Mouse (Mus musculus) midbrain, embryonic 13.5 days (tissue): ENCODE results near the gene Grhl3. TPM values are rescaled to one million over a fixed set of nuclear protein-coding genes. Genes with fewer than 3 reads are reported as not detected.

ENCODE experiments used
- ATAC-seq: fragments of 200-750 bp; cut with Nextera tagmentation; 2 replicates; pipeline ENCODE4 v1.8.0; 2017; ENCODE audit warnings: mild to moderate bottlenecking, moderate TSS enrichment, moderate library complexity
- H3K27ac ChIP-seq: fragments of 300-500 bp; sonication (generic); 2 replicates; pipeline ENCODE4 v1.5.1; 2015; ENCODE audit warnings: inconsistent platforms, mild to moderate bottlenecking, moderate library complexity
- H3K27me3 ChIP-seq: fragments of 300-500 bp; sonication (generic); 2 replicates; pipeline ENCODE4 v1.6.1; 2015; ENCODE audit warnings: mild to moderate bottlenecking, inconsistent platforms
- H3K36me3 ChIP-seq: fragments of 300-500 bp; sonication (generic); 2 replicates; pipeline ENCODE4 v1.6.1; 2015; ENCODE audit warnings: mild to moderate bottlenecking, inconsistent platforms
- H3K4me1 ChIP-seq: fragments of 300-500 bp; sonication (generic); replicated peaks from 2 replicates; pipeline ENCODE4 v1.6.1; 2015; ENCODE audit warnings: inconsistent platforms
- H3K4me2 ChIP-seq: fragments of 300-500 bp; sonication (generic); replicated peaks from 2 replicates; pipeline ENCODE4 v1.6.1; 2015; ENCODE audit warnings: moderate library complexity, mild to moderate bottlenecking, inconsistent platforms
- H3K4me3 ChIP-seq: fragments of 300-500 bp; sonication (generic); replicated peaks from 2 replicates; pipeline ENCODE4 v1.5.1; 2015; ENCODE audit warnings: mild to moderate bottlenecking, inconsistent platforms
- H3K9ac ChIP-seq: fragments of 300-500 bp; sonication (generic); replicated peaks from 2 replicates; pipeline ENCODE4 v1.6.1; 2015; ENCODE audit warnings: mild to moderate bottlenecking, inconsistent platforms
- H3K9me3 ChIP-seq: fragments of 300-500 bp; sonication (generic); 2 replicates; pipeline ENCODE4 v1.6.1; 2016; ENCODE audit warnings: mild to moderate bottlenecking, inconsistent platforms
- WGBS: fragments of 180-500 bp; shearing (Covaris S2); methylation state at CpG from one replicate; pipeline ENCODE4 v1.1.7; 2015; 5-methylcytosine and 5-hydroxymethylcytosine counted together
- polyA plus RNA-seq: library from polyadenylated mRNA; unstranded; fragments of >200 nt; fragmentation: Nextera tagmentation; extraction: Ambion mirVana; gene quantifications from 2 replicates; pipeline ENCODE4 v1.2.1, GENCODE M21; 2015

Grhl3 gene
- polyA plus RNA-seq, 1 experiment from 2014 or later: 2.8 TPM

- WGBS: 52% methylated on average over 2 of the region's 2 CpGs
These were observed 25.6 kb upstream of the Grhl3 start for GRCm38 (mm10) chr4:135598998-135599397.

DNA sequence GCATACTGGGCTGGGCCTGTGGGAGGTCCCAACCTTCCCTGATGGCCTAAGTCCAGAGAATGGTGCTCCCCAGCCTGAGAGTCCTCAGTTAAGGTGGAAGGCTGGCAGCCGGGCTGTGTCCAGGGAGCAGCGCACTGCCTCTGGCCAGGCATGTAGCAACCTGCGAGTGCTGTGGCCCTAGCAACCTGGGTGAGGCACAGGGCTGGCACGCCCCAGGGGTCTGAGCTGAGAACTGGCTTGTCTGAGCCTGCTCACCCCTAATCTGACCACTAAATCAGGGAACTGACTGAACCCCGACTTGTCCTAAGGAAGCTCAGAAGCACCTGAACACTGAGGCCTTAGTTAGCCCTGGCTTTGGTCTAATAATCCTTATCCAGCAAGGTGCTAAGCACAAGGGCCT lies 24.1 kb upstream of the Grhl3 start:
- Histone ChIP-seq H3K4me3 (no peak overlapping the region), H3K4me2 (no peak overlapping the region), H3K27ac (no peak overlapping the region), H3K4me1 (peaks cover 10% of the 10 kb centered on the region), H3K9me3 (no peaks in the 10 kb centered on the region; the same call in none of the 2 replicates), H3K27me3 (no peaks in the 10 kb centered on the region), H3K36me3 (no peaks in the 10 kb centered on the region), H3K9ac (no peak overlapping the region)
- WGBS: 89% methylated on average over 5 of the region's 5 CpGs
- no peak for ATAC-seq

More at GRCm38 (mm10) chr4:135598998-135599397, 25.6 kb upstream of the Grhl3 start:
- Histone ChIP-seq H3K27ac (no peak overlapping the region), H3K4me1 (peaks cover 10% of the 10 kb centered on the region), H3K36me3 (no peaks in the 10 kb centered on the region), H3K4me3 (no peak overlapping the region), H3K9me3 (no peaks in the 10 kb centered on the region; the same call in 1 of the 2 replicates), H3K4me2 (no peak overlapping the region), H3K9ac (no peak overlapping the region), H3K27me3 (no peaks in the 10 kb centered on the region)
- ATAC-seq: no peak

DNA sequence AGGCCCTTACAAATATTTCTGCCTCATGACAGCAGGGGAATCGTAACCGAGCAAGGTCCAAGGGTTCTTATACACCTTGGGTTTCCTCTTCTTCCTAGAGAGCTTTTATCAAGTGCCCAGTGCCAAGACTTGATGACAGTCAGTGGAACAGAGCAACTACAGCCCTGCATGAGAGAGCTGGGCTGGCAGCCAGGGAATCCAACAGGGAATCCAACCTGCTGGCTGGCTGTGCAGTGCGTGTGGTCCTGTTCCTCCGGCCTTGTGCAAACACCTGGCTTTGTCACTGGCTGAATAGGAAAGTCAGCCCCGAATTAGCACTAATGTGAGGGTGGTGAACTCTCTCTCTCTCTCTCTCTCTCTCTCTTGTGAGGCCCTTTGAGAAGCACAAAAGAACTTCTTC lies 22.5 kb upstream of the Grhl3 start:
- H3K9ac ChIP-seq: no peak overlapping the region
- no peak overlapping the region for H3K4me2 ChIP-seq
- H3K4me3 ChIP-seq: no peak overlapping the region
- no peak overlapping the region; the same call in 1 of the 2 replicates for H3K27ac ChIP-seq
- peaks cover 10% of the 10 kb centered on the region for H3K4me1 ChIP-seq
- ATAC-seq: no peak
- no peaks in the 10 kb centered on the region for H3K27me3 ChIP-seq
- no peaks in the 10 kb centered on the region for H3K36me3 ChIP-seq
- 46% methylated on average over 5 of the region's 5 CpGs for WGBS
- no peaks in the 10 kb centered on the region; the same call in 1 of the 2 replicates for H3K9me3 ChIP-seq

DNA sequence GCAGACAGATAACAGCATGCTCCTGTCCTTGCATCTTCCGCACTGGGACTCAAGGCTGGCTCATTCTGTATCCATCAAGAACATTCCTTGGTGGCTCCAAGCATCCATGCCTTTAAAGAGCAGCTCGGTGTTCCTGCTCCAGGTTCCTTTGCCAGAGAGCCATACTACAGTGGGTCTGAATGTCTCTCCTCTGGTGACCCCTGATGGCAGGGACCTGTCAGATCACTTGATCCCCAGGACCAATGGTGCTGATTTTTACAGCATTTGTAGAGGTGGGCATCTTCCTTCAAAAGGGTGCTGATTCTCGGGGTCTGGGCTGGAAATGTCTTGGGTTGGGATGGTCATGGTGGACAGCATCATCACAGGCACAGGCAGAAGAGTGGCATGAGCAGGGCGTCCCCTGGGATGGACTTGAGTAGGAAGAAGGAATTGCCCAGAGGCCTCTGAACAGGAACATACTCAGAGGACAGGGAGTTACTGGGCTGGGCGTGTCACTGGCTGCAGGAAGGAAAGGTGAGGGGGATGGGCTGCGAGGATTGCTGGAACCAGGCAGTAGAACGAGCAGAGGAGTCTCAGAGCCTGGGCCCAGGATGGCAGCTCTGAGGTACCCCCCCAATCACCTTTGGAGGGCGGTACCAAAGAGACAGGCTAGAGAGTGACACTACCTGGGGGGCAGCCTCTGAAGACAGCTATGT lies 18.3 kb upstream of the Grhl3 start:
- no peak overlapping the region for H3K4me3 ChIP-seq
- no peaks in the 10 kb centered on the region; the same call in 1 of the 2 replicates for H3K9me3 ChIP-seq
- H3K4me2 ChIP-seq: no peak overlapping the region
- H3K4me1 ChIP-seq: peaks cover 10% of the 10 kb centered on the region
- H3K27me3 ChIP-seq: no peaks in the 10 kb centered on the region
- no peak for ATAC-seq
- H3K9ac ChIP-seq: no peak overlapping the region
- 68% methylated on average over 8 of the region's 8 CpGs for WGBS
- no peaks in the 10 kb centered on the region for H3K36me3 ChIP-seq
- H3K27ac ChIP-seq: no peak overlapping the region

- H3K27me3 ChIP-seq: no peaks in the 10 kb centered on the region
- WGBS: 76% methylated on average over 3 of the region's 3 CpGs
- H3K9ac ChIP-seq: no peak overlapping the region
- no peak for ATAC-seq
- H3K9me3 ChIP-seq: no peaks in the 10 kb centered on the region; the same call in 1 of the 2 replicates
- H3K4me2 ChIP-seq: no peak overlapping the region
- H3K4me3 ChIP-seq: no peak overlapping the region
- no peaks in the 10 kb centered on the region for H3K36me3 ChIP-seq
- H3K4me1 ChIP-seq: peaks cover 6% of the 10 kb centered on the region
- no peak overlapping the region for H3K27ac ChIP-seq
These were observed 17.7 kb upstream of the Grhl3 start for GRCm38 (mm10) chr4:135591086-135591485.

- H3K9ac ChIP-seq: no peak overlapping the region
- H3K4me1 ChIP-seq: peaks cover 5% of the 10 kb centered on the region; the same call in 1 of the 2 replicates
- no peak overlapping the region for H3K27ac ChIP-seq
- 0 out of 2 replicates have a peak, but pooled peaks cover 2% of the 10 kb centered on the region for H3K27me3 ChIP-seq
- 59% methylated on average over 4 of the region's 4 CpGs for WGBS
- no peak for ATAC-seq
- H3K4me2 ChIP-seq: no peak overlapping the region
- no peak overlapping the region for H3K4me3 ChIP-seq
- H3K9me3 ChIP-seq: no peaks in the 10 kb centered on the region
- H3K36me3 ChIP-seq: no peaks in the 10 kb centered on the region
These were observed 11.4 kb upstream of the Grhl3 start for GRCm38 (mm10) chr4:135584838-135585237.

DNA sequence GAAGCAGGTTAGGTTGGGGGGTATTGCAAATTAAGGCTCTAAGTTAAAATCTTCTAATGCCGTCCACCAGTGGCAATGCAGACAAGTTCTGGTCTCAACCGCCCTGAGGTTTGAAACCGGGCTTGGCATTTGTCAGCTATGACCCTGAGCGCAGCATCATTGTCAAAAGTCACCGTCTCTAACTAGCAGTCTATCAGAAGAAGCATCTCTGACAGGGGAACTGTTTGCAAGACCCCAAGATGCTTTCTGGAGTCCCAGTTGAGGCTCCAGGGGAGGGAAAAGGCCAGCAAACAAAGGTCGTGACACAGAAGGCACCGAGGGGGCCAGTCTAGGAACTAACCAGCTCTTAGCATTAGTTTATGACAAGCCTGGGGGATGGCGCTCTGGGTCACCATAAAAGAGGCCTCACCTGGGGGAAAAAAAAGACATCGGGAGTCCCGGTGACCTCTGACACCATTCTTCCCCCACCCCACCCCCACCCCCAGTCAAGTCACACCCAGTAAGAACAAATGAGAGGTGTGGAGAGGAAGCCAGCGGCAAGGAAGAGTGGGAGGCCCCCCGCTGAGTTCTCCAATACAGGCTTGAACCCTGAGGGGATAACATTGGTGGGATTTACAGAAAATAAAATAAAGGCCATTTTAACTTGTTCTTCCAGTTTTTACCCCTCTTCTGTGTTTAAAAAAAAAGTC lies 7.9 kb upstream of the Grhl3 start:
- Histone ChIP-seq H3K4me3 (no peak overlapping the region), H3K9ac (no peak overlapping the region; the same call in 1 of the 2 replicates), H3K27me3 (peaks cover 2% of the 10 kb centered on the region; the same call in 1 of the 2 replicates), H3K36me3 (no peaks in the 10 kb centered on the region), H3K27ac (no peak overlapping the region), H3K4me1 (peaks cover 5% of the 10 kb centered on the region; the same call in 1 of the 2 replicates), H3K4me2 (no peak overlapping the region), H3K9me3 (no peaks in the 10 kb centered on the region)
- 33% methylated on average over 12 of the region's 12 CpGs for WGBS
- ATAC-seq: no peak

GRCm38 (mm10) chr4:135579695-135580094 lies 6.3 kb upstream of the Grhl3 start:
- Histone ChIP-seq H3K4me3 (no peak overlapping the region), H3K9me3 (no peaks in the 10 kb centered on the region), H3K4me1 (peaks cover 5% of the 10 kb centered on the region; the same call in 1 of the 2 replicates), H3K4me2 (no peak overlapping the region), H3K27me3 (peaks cover 18% of the 10 kb centered on the region), H3K9ac (no peak overlapping the region), H3K27ac (no peak overlapping the region), H3K36me3 (no peaks in the 10 kb centered on the region)
- 72% methylated on average over 6 of the region's 6 CpGs for WGBS
- no peak for ATAC-seq

DNA sequence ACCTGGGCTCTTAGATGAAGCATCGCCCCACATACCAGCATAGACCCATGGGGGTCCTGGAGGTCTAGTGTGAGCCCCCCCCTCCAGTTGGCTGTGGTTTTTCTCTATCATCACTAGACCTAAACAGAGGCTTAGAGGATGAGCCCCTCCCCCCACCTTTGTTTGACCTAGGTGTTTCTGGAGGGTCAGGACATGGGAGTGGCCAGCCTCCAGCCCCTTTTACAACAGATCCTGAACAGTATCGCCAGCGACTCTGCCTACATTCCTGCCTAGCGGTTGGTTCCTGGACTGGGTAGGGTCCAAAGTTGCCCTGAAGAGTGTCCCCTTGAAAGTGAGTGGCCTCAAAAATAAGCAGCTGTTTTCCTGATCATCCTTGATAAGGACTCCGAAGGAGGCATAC lies 5.1 kb upstream of the Grhl3 start:
- H3K4me2 ChIP-seq: no peak overlapping the region
- no peak overlapping the region for H3K4me3 ChIP-seq
- H3K9me3 ChIP-seq: no peaks in the 10 kb centered on the region
- H3K27me3 ChIP-seq: peaks cover 30% of the 10 kb centered on the region
- no peak overlapping the region for H3K9ac ChIP-seq
- H3K4me1 ChIP-seq: peaks cover 12% of the 10 kb centered on the region
- ATAC-seq: no peak
- no peak overlapping the region for H3K27ac ChIP-seq
- no peaks in the 10 kb centered on the region for H3K36me3 ChIP-seq
- WGBS: 84% methylated on average over 5 of the region's 5 CpGs

DNA sequence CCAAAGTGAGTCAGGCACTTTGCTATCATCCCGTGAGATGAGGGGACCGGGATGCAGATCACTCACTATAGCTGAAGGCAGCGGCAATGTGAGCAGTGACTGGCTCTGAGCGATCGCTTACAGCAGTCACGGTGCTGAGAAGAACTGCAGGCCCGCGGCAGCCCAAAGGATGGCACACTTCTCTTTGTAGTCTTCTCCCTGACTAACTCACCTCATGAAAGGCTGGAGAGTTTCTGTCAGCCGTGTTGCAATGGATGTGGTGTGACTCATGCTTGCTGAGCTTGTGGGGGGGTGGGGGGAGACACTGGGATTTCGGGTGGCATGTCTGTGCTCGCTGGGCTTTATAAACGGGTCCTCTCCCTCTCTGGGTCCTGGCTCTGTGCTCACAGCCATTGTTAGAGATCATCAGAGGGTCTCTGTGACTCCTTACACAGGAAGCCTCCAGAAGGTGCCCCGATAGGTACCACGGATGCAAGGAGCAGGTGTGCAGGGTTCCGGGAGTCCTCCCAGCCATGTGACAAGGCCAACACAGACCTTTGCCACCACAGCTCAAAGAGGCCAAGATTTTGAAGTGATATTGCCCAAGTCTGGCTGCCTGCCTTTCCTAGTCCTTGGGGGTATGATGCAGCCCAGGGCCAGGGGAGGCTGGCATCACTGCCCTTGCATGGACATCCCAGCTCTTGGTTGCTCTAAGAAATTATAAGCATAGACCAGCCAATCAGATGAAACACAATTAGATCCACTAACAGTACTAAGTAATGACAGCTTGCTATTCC lies 2.1 kb upstream of the Grhl3 start:
- H3K27ac ChIP-seq: no peak overlapping the region
- peaks cover 51% of the 10 kb centered on the region for H3K27me3 ChIP-seq
- no peaks in the 10 kb centered on the region for H3K36me3 ChIP-seq
- H3K9me3 ChIP-seq: no peaks in the 10 kb centered on the region
- H3K4me1 ChIP-seq: peaks cover 36% of the 10 kb centered on the region
- no peak overlapping the region for H3K9ac ChIP-seq
- ATAC-seq: no peak
- no peak overlapping the region for H3K4me3 ChIP-seq
- WGBS: 69% methylated on average over 15 of the region's 15 CpGs
- H3K4me2 ChIP-seq: no peak overlapping the region

DNA sequence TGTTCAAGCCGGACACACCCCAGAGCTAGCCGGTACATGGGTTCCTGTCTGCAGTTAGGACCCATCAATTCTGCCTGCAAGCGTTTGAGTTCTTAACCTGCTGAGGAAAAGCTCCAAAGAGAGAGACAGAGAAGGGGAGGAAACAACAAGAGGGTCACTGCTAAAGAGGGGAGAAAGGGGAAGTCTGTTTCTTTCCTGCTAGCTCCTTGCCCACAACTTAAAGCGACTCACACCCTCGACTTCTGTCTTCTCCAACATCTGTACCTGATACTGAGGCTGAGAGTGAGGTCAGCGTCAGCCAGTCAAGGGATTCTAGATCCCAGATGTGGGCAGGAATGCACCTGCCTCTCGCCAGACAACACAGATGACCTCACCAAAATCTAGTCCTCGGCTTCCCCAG lies 1.2 kb downstream of the Grhl3 start:
- Histone ChIP-seq H3K9ac (no peak overlapping the region), H3K9me3 (no peaks in the 10 kb centered on the region), H3K4me3 (0 out of 2 replicates have a peak overlapping the region, but pooled peaks have one; percentile 1), H3K36me3 (no peaks in the 10 kb centered on the region), H3K4me2 (peak overlapping the region; percentile 56; the same call in 1 of the 2 replicates), H3K27me3 (peaks cover 76% of the 10 kb centered on the region), H3K4me1 (peaks cover 65% of the 10 kb centered on the region), H3K27ac (no peak overlapping the region)
- 43% methylated on average over 8 of the region's 8 CpGs for WGBS
- no peak for ATAC-seq
